Mouse (Mus musculus): ENCODE measurements around the gene 1700069L16Rik. TPM values are rescaled to one million over a fixed set of nuclear protein-coding genes. Genes with fewer than 3 reads are reported as not detected.
A peak's percentile ranks its signal among the peaks of the same experiment; 100 is the strongest.

Gene 1700069L16Rik
- not detected for total RNA-seq (2021)
- long read RNA-seq, experiment 1: 0 reads
- long read RNA-seq, experiment 2: 0 reads

- DNase-seq (ENCODE audit: low spot score in 2 of 2): peak; percentile 51 to 63
These were observed at the start of gene 1700069L16Rik for GRCm38 (mm10) chr5:113724446-113724845. 1700069L16Rik (minus strand) TSS chr5:113724772.

- DNase-seq (ENCODE audit: low spot score in 2 of 2): peak; percentile 79 to 90
These were observed 49.1 kb upstream of the 1700069L16Rik start for GRCm38 (mm10) chr5:113773664-113774063.

- DNase-seq (ENCODE audit: low spot score in 2 of 2): peak in 1 of 2 experiments; percentile 37
These were observed 48.4 kb upstream of the 1700069L16Rik start for GRCm38 (mm10) chr5:113772905-113773519.

- peak; percentile 85 to 90 for DNase-seq (ENCODE audit: low spot score in 2 of 2)
These were observed 47.9 kb upstream of the 1700069L16Rik start, which contains the start of the genes Sart3 and Iscu for GRCm38 (mm10) chr5:113772450-113772895. Sart3 (minus strand) TSS chr5:113772510. Iscu (plus strand) TSS chr5:113772748.

- peak; percentile 59 to 67 for DNase-seq (ENCODE audit: low spot score in 2 of 2)
These were observed 46.9 kb upstream of the 1700069L16Rik start for GRCm38 (mm10) chr5:113771213-113772162.

GRCm38 (mm10) chr5:113768806-113769205 is 44.2 kb upstream of the 1700069L16Rik start:
- DNase-seq (ENCODE audit: low spot score in 2 of 2): no peak

GRCm38 (mm10) chr5:113765641-113766526 is 41.3 kb upstream of the 1700069L16Rik start:
- DNase-seq (ENCODE audit: low spot score in 2 of 2): no peak

GRCm38 (mm10) chr5:113764426-113764825 is 39.9 kb upstream of the 1700069L16Rik start:
- no peak for DNase-seq (ENCODE audit: low spot score in 2 of 2)

GRCm38 (mm10) chr5:113761585-113761984 is 37.0 kb upstream of the 1700069L16Rik start:
- DNase-seq (ENCODE audit: low spot score in 2 of 2): no peak

- no peak for DNase-seq (ENCODE audit: low spot score in 2 of 2)
These were observed 30.9 kb upstream of the 1700069L16Rik start for GRCm38 (mm10) chr5:113755347-113756030.

- DNase-seq (ENCODE audit: low spot score in 2 of 2): no peak
These were observed 27.1 kb upstream of the 1700069L16Rik start for GRCm38 (mm10) chr5:113751521-113752157.

GRCm38 (mm10) chr5:113748556-113749331 is 24.2 kb upstream of the 1700069L16Rik start:
- DNase-seq (ENCODE audit: low spot score in 2 of 2): no peak

- DNase-seq (ENCODE audit: low spot score in 2 of 2): no peak
These were observed 23.1 kb upstream of the 1700069L16Rik start for GRCm38 (mm10) chr5:113747629-113748028.

GRCm38 (mm10) chr5:113737607-113738237 is 13.2 kb upstream of the 1700069L16Rik start:
- no peak for DNase-seq (ENCODE audit: low spot score in 2 of 2)

GRCm38 (mm10) chr5:113736522-113737164 is 12.1 kb upstream of the 1700069L16Rik start:
- DNase-seq (ENCODE audit: low spot score in 2 of 2): no peak

- no peak for DNase-seq (ENCODE audit: low spot score in 2 of 2)
These were observed 11.5 kb upstream of the 1700069L16Rik start for GRCm38 (mm10) chr5:113736113-113736502.

GRCm38 (mm10) chr5:113735345-113736112 is 11.0 kb upstream of the 1700069L16Rik start, which contains the start of gene Ficd:
Ficd (plus strand) TSS chr5:113735803.
- DNase-seq (ENCODE audit: low spot score in 2 of 2): peak; percentile 81 to 87

Measured in adrenal gland, postnatal 4 days (tissue).